Mouse (Mus musculus) lung, postnatal 0 days (tissue): ENCODE results near the gene Zfp26. TPM values are rescaled to one million over a fixed set of nuclear protein-coding genes. Genes with fewer than 3 reads are reported as not detected.

Experiments used
- ATAC-seq: fragments of 200-750 bp; cut with Nextera tagmentation; 2 replicates; pipeline ENCODE4 v1.8.0; 2017; ENCODE audit warnings: moderate library complexity
- DNase-seq: peaks from one replicate; pipeline ENCODE4 v3.0.0-alpha.2; 2016; ENCODE audit warnings: low spot score
- H3K27ac ChIP-seq: fragments of 300-500 bp; sonication (generic); 2 replicates; pipeline ENCODE4 v1.5.1; 2014; ENCODE audit warnings: antibody characterized with exemption, mild to moderate bottlenecking, low read length, mixed read lengths
- H3K27me3 ChIP-seq: fragments of 300-500 bp; sonication (generic); replicated peaks from 2 replicates; pipeline ENCODE4 v1.6.1; 2014; ENCODE audit warnings: low read length, mixed read lengths; ENCODE audit not compliant: insufficient read depth
- H3K36me3 ChIP-seq: fragments of 300-500 bp; sonication (generic); 2 replicates; pipeline ENCODE4 v1.6.1; 2014; ENCODE audit warnings: low read length, mixed read lengths; ENCODE audit not compliant: insufficient read depth
- H3K4me1 ChIP-seq: fragments of 300-500 bp; sonication (generic); 2 replicates; pipeline ENCODE4 v1.6.1; 2014; ENCODE audit warnings: antibody characterized with exemption, low read depth, low read length, mixed read lengths; ENCODE audit not compliant: insufficient read depth
- H3K4me2 ChIP-seq: fragments of 300-500 bp; sonication (generic); replicated peaks from 2 replicates; pipeline ENCODE4 v1.6.1; 2014; ENCODE audit warnings: low read depth, mild to moderate bottlenecking, low read length, moderate library complexity, mixed read lengths
- H3K4me3 ChIP-seq: fragments of 300-500 bp; sonication (generic); 2 replicates; pipeline ENCODE4 v1.5.1; 2014; ENCODE audit warnings: low read depth, low read length
- H3K9ac ChIP-seq: fragments of 300-500 bp; sonication (generic); replicated peaks from 2 replicates; pipeline ENCODE4 v1.6.1; 2014; ENCODE audit warnings: low read depth, mild to moderate bottlenecking
- H3K9me3 ChIP-seq: fragments of 300-500 bp; sonication (generic); 2 replicates; pipeline ENCODE4 v1.6.1; 2016; ENCODE audit warnings: low read length, mixed read lengths
- CTCF ChIP-seq: IDR thresholded peaks from 2 replicates; pipeline ENCODE4 v1.5.1; 2016; ENCODE audit warnings: antibody characterized with exemption, mild to moderate bottlenecking
- EP300 ChIP-seq: IDR thresholded peaks from 2 replicates; pipeline ENCODE4 v1.6.1; 2016; ENCODE audit warnings: antibody characterized with exemption, mild to moderate bottlenecking, control low read depth
- WGBS: fragments of 180-500 bp; shearing (Covaris S2); extraction: QIAGEN DNeasy Blood & Tissue Kit; methylation state at CpG from one replicate; pipeline ENCODE4 v1.1.7; 2014; 5-methylcytosine and 5-hydroxymethylcytosine counted together
- polyA plus RNA-seq: library from polyadenylated mRNA; unstranded; fragments of >200 nt; fragmentation: Nextera tagmentation; extraction: Ambion mirVana; gene quantifications from 2 replicates; pipeline ENCODE4 v1.2.1, GENCODE M21; 2015

The Zfp26 gene
- polyA plus RNA-seq, 1 experiment from 2014 or later: 6.8 TPM

DNA sequence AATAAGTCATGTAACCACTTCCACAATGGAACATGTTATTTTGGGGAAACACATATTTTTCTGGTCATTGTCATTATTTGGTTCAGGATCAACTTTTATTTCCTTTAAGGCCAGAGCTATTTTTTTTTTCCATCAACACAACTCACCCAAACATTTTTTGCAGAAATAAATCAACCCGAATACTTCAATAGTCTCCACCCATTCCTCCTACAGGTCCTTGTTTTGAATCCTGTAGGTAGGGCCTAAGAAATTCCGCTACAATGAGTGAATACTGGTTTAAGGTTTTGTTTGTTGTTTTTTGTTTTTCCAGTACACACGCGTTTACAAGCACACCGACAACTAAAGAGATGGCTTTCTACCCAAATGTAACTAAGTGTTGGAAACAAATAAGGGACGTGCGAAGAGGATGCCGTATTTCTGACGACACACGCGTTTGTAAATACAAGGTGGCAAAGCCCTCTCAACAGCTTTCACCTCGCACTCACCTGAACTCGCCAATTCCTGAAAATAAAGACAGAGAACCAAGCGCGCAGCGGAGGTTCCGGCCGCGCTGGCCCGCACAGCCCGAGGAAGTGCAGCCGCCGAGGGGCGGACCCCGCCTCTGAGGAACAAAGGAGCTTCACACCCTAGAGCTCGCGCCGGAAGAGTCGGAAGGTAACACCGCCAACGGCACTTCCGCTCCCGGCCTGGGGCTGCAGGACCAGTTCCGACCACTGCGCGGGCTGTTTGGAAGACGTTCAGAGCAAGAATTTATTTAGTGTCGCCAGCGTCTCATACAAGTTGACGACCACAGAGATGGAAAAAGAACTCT, 75.2 kb downstream of the Zfp26 start, which contains the start of gene Zfp560:
Zfp560 (minus strand) TSS at position 646 of the 811 bp plus-strand sequence.
- Histone ChIP-seq H3K4me1 (no peaks in the 10 kb centered on the region; the same call in 1 of the 2 replicates), H3K9ac (peak within 1 kb of the TSS; percentile 47), H3K27me3 (no peaks in the 10 kb centered on the region), H3K4me2 (peak within 1 kb of the TSS; percentile 72), H3K9me3 (peaks cover 3% of the 10 kb centered on the region; the same call in 1 of the 2 replicates), H3K36me3 (no peaks in the 10 kb centered on the region), H3K4me3 (peak within 1 kb of the TSS; percentile 69), H3K27ac (peak within 1 kb of the TSS; percentile 63)
- 3% methylated on average over 40 of the region's 40 CpGs for WGBS
- TF ChIP-seq CTCF (peak; percentile 78), EP300 (no peak)
- DNase-seq (peak; percentile 94), ATAC-seq (peak; percentile 100)

DNA sequence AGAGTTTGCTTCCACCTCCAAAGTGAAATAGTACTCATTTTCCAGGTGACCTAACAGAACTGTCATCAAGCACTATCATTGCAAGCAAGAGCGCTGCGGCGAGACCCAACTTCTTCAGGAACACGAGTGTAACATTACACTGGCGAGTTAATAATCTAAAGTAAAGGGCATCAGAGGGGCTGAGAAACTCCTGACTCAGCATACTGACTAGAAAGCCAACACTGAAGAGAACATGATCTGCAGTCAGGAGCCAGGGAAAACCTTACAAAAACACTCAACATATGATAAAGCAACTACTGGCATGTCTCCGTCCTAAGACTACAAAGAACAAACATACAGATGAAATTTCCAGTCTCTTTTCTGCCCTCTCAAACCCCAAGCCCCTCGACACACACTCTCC, 76.3 kb downstream of the Zfp26 start:
- TF ChIP-seq EP300 (no peak), CTCF (no peak)
- H3K9ac ChIP-seq: no peak overlapping the region
- H3K9me3 ChIP-seq: peaks cover 3% of the 10 kb centered on the region; the same call in 1 of the 2 replicates
- 80% methylated on average over 7 of the region's 7 CpGs for WGBS
- H3K4me1 ChIP-seq: no peaks in the 10 kb centered on the region; the same call in 1 of the 2 replicates
- H3K36me3 ChIP-seq: no peaks in the 10 kb centered on the region
- ATAC-seq (no peak), DNase-seq (no peak)
- no peak overlapping the region for H3K27ac ChIP-seq
- no peaks in the 10 kb centered on the region for H3K27me3 ChIP-seq
- H3K4me2 ChIP-seq: 0 out of 2 replicates have a peak overlapping the region, but pooled peaks have one; percentile 72
- no peak overlapping the region for H3K4me3 ChIP-seq

Other genes starting within 250 kb of the Zfp26 start
- not detected in 2 replicates for gene Olfr871, start 248.0 kb downstream of the Zfp26 start, polyA plus RNA-seq
- gene Olfr872, start 223.0 kb downstream of the Zfp26 start, polyA plus RNA-seq: not detected in 2 replicates
- not detected in 2 replicates for gene Olfr39, start 177.8 kb downstream of the Zfp26 start, polyA plus RNA-seq
- not detected in 2 replicates for gene Olfr873, start 161.6 kb downstream of the Zfp26 start, polyA plus RNA-seq
- not detected in 2 replicates for gene Olfr18, start 124.1 kb downstream of the Zfp26 start, polyA plus RNA-seq
- 40.1 and 47.3 TPM in 2 replicates for gene Zfp560, start 75.0 kb downstream of the Zfp26 start, polyA plus RNA-seq
- 14.8 and 17.5 TPM in 2 replicates for gene Zfp426, start 32.6 kb upstream of the Zfp26 start, polyA plus RNA-seq
- gene Zfp266, start 61.3 kb upstream of the Zfp26 start, polyA plus RNA-seq: 63.8 and 73.4 TPM in 2 replicates
- gene Zfp846, start 121.1 kb upstream of the Zfp26 start, polyA plus RNA-seq: 10.9 and 12.2 TPM in 2 replicates
- 394 and 396 TPM in 2 replicates for gene Ubl5, start 182.7 kb upstream of the Zfp26 start, polyA plus RNA-seq
- 18.2 and 19.2 TPM in 2 replicates for gene Fbxl12, start 184.6 kb upstream of the Zfp26 start, polyA plus RNA-seq
- 30.1 and 32.9 TPM in 2 replicates for gene Pin1, start 191.9 kb upstream of the Zfp26 start, polyA plus RNA-seq